Mouse (Mus musculus): Measurements from ENCODE around the gene Pdcl2.

DNA sequence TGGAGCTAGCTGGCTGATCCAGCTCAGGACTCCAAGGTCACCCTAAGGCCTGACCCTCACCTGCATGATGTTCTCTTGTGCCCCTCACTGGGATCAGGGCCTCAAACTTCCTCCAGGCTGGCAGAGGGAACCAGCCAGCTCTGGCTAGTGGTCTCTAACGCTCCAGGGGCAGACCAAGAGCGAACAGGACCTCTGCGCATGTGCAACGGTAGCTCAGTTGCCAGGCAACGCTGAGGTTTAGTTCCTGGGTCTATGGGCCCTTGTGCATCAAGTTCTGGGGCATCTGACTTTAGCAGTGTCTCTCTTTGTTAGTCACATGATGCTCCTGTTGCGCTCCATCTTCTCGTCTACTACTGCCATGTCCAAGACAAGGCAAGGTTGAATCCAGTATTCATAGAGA lies at the start of gene Pdcl2:
- no peak for TF ChIP-seq CTCF (IDR thresholded peaks at IDR 0.05; ENCODE audit: borderline replicate concordance, insufficient read depth, low read depth, low read length)
- TF ChIP-seq POLR2A (IDR thresholded peaks at IDR 0.05; ENCODE audit: borderline replicate concordance, insufficient read depth, low read length): no peak
